Mouse (Mus musculus) kidney, adult 2 months (tissue): Measurements from ENCODE around the gene Fkbp5.

Experiments
- CTCF ChIP-seq: fragments of 200-500 bp; conservative IDR thresholded peaks from 2 replicates; pipeline ENCODE4 v1.5.1; 2011; ENCODE audit warnings: low read depth, mild to moderate bottlenecking, control low read depth, low read length, moderate library complexity, mixed read lengths; ENCODE audit not compliant: insufficient read depth, insufficient read length
- POLR2A ChIP-seq: fragments of 200-500 bp; IDR thresholded peaks from one replicate; pipeline ENCODE4 v1.6.1; 2011; ENCODE audit warnings: low read depth, low read length, control low read depth

DNA sequence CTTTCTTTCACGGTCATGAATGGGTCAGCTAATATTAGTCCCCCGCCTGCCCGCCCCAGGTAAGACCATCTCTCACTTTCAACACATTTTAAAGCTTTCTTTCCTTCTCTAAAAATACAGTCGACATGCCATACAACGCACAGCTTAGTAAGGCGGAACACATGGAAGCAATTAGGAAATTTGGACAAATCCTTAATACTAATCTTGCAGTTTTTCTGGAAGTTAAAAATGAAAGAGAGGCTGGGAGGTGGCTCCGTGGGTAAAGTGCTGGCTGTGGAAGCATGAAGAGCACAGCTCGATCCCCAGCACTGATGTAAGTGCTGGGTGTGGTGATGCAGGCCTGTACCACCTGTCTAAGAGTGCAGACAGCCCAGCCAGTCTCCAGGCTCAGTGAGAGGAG, 39.9 kb downstream of the Fkbp5 start:
- no peak for TF ChIP-seq POLR2A
- TF ChIP-seq CTCF, result no peak
